Mouse (Mus musculus): ENCODE measurements at regions not wholly inside any gene's neighbourhood (a gene's known extent, or its start where the extent isn't known, plus 50 kb on each side); places are given as distances from the start of the nearest gene placed in this dataset.

- H3K27me3 ChIP-seq (ENCODE audit: control insufficient read depth, insufficient read depth, low read length), result no peaks in the 10 kb centered on the region
- DNase-seq, result no peak
- WGBS, result 62% methylated on average over 5 of the region's 5 CpGs
- H3K27ac ChIP-seq (ENCODE audit: control insufficient read depth, insufficient read depth, low read length), result no peak overlapping the region
- no peak overlapping the region for H3K4me3 ChIP-seq (ENCODE audit: control insufficient read depth, insufficient read depth, low read length)
- peaks cover 5% of the 10 kb centered on the region; the same call in 1 of the 2 replicates for H3K4me1 ChIP-seq (replicated peaks; ENCODE audit: control insufficient read depth, insufficient read depth, low read length)
- TF ChIP-seq POLR2A (IDR thresholded peaks at IDR 0.05; ENCODE audit: control insufficient read depth, extremely low read depth, insufficient read depth, low read length, poor library complexity), result no peak
- TF ChIP-seq CTCF (IDR thresholded peaks at IDR 0.05; ENCODE audit: borderline replicate concordance, control insufficient read depth, extremely low read depth, insufficient read depth, low read length, poor library complexity), result no peak
- no peaks in the 10 kb centered on the region for H3K36me3 ChIP-seq (ENCODE audit: control insufficient read depth, insufficient read depth, low read length)
Measured at GRCm38 (mm10) chr6:51736051-51736450, 212.3 kb downstream of the Snx10 start.

GRCm38 (mm10) chr6:51743105-51743660 is 219.5 kb downstream of the Snx10 start:
- Histone ChIP-seq H3K4me3 (ENCODE audit: control insufficient read depth, insufficient read depth, low read length) (no peak overlapping the region), H3K27me3 (ENCODE audit: control insufficient read depth, insufficient read depth, low read length) (no peaks in the 10 kb centered on the region)

GRCm38 (mm10) chr6:51744607-51745006 is 220.9 kb downstream of the Snx10 start:
- H3K27ac ChIP-seq (ENCODE audit: control insufficient read depth, insufficient read depth, low read length), result no peak overlapping the region
- TF ChIP-seq POLR2A (IDR thresholded peaks at IDR 0.05; ENCODE audit: control insufficient read depth, extremely low read depth, insufficient read depth, low read length, poor library complexity) (no peak), CTCF (IDR thresholded peaks at IDR 0.05; ENCODE audit: borderline replicate concordance, control insufficient read depth, extremely low read depth, insufficient read depth, low read length, poor library complexity) (no peak)
- 80% methylated on average over 2 of the region's 2 CpGs for WGBS
- H3K4me1 ChIP-seq (replicated peaks; ENCODE audit: control insufficient read depth, insufficient read depth, low read length), result peaks cover 5% of the 10 kb centered on the region
- no peak overlapping the region for H3K4me3 ChIP-seq (ENCODE audit: control insufficient read depth, insufficient read depth, low read length)
- no peak for DNase-seq
- H3K36me3 ChIP-seq (ENCODE audit: control insufficient read depth, insufficient read depth, low read length), result no peaks in the 10 kb centered on the region
- H3K27me3 ChIP-seq (ENCODE audit: control insufficient read depth, insufficient read depth, low read length), result no peaks in the 10 kb centered on the region

More at GRCm38 (mm10) chr6:51743105-51743660, 219.5 kb downstream of the Snx10 start:
- no peak for DNase-seq
- no peaks in the 10 kb centered on the region for H3K36me3 ChIP-seq (ENCODE audit: control insufficient read depth, insufficient read depth, low read length)
- 37% methylated on average over 15 of the region's 15 CpGs for WGBS
- H3K27ac ChIP-seq (ENCODE audit: control insufficient read depth, insufficient read depth, low read length), result no peak overlapping the region
- TF ChIP-seq POLR2A (IDR thresholded peaks at IDR 0.05; ENCODE audit: control insufficient read depth, extremely low read depth, insufficient read depth, low read length, poor library complexity) (no peak), CTCF (IDR thresholded peaks at IDR 0.05; ENCODE audit: borderline replicate concordance, control insufficient read depth, extremely low read depth, insufficient read depth, low read length, poor library complexity) (no peak)
- H3K4me1 ChIP-seq (replicated peaks; ENCODE audit: control insufficient read depth, insufficient read depth, low read length), result peaks cover 5% of the 10 kb centered on the region

GRCm38 (mm10) chr6:51754239-51754681 is 230.6 kb downstream of the Snx10 start:
- WGBS, result 89% methylated on average over 8 of the region's 8 CpGs
- TF ChIP-seq POLR2A (IDR thresholded peaks at IDR 0.05; ENCODE audit: control insufficient read depth, extremely low read depth, insufficient read depth, low read length, poor library complexity), result no peak
- no peak for TF ChIP-seq CTCF (IDR thresholded peaks at IDR 0.05; ENCODE audit: borderline replicate concordance, control insufficient read depth, extremely low read depth, insufficient read depth, low read length, poor library complexity)
- no peak for DNase-seq
- H3K4me3 ChIP-seq (ENCODE audit: control insufficient read depth, insufficient read depth, low read length), result no peak overlapping the region
- H3K27me3 ChIP-seq (ENCODE audit: control insufficient read depth, insufficient read depth, low read length), result no peaks in the 10 kb centered on the region
- no peak overlapping the region for H3K27ac ChIP-seq (ENCODE audit: control insufficient read depth, insufficient read depth, low read length)
- H3K4me1 ChIP-seq (replicated peaks; ENCODE audit: control insufficient read depth, insufficient read depth, low read length), result no peaks in the 10 kb centered on the region
- H3K36me3 ChIP-seq (ENCODE audit: control insufficient read depth, insufficient read depth, low read length), result no peaks in the 10 kb centered on the region

- 83% methylated on average over 3 of the region's 3 CpGs for WGBS
- Histone ChIP-seq H3K4me1 (replicated peaks; ENCODE audit: control insufficient read depth, insufficient read depth, low read length) (0 out of 2 replicates have a peak, but pooled peaks cover 2% of the 10 kb centered on the region), H3K27me3 (ENCODE audit: control insufficient read depth, insufficient read depth, low read length) (no peaks in the 10 kb centered on the region), H3K4me3 (ENCODE audit: control insufficient read depth, insufficient read depth, low read length) (no peak overlapping the region), H3K27ac (ENCODE audit: control insufficient read depth, insufficient read depth, low read length) (no peak overlapping the region), H3K36me3 (ENCODE audit: control insufficient read depth, insufficient read depth, low read length) (no peaks in the 10 kb centered on the region)
- TF ChIP-seq POLR2A (IDR thresholded peaks at IDR 0.05; ENCODE audit: control insufficient read depth, extremely low read depth, insufficient read depth, low read length, poor library complexity), result no peak
- TF ChIP-seq CTCF (IDR thresholded peaks at IDR 0.05; ENCODE audit: borderline replicate concordance, control insufficient read depth, extremely low read depth, insufficient read depth, low read length, poor library complexity), result no peak
- no peak for DNase-seq
Measured at GRCm38 (mm10) chr6:51757131-51757530, 233.4 kb downstream of the Snx10 start.

GRCm38 (mm10) chr6:51757746-51758145 is 234.0 kb downstream of the Snx10 start:
- TF ChIP-seq CTCF (IDR thresholded peaks at IDR 0.05; ENCODE audit: borderline replicate concordance, control insufficient read depth, extremely low read depth, insufficient read depth, low read length, poor library complexity), result no peak
- no peak for TF ChIP-seq POLR2A (IDR thresholded peaks at IDR 0.05; ENCODE audit: control insufficient read depth, extremely low read depth, insufficient read depth, low read length, poor library complexity)
- no peak for DNase-seq
- Histone ChIP-seq H3K27ac (ENCODE audit: control insufficient read depth, insufficient read depth, low read length) (no peak overlapping the region), H3K36me3 (ENCODE audit: control insufficient read depth, insufficient read depth, low read length) (no peaks in the 10 kb centered on the region), H3K4me3 (ENCODE audit: control insufficient read depth, insufficient read depth, low read length) (no peak overlapping the region), H3K4me1 (replicated peaks; ENCODE audit: control insufficient read depth, insufficient read depth, low read length) (0 out of 2 replicates have a peak, but pooled peaks cover 2% of the 10 kb centered on the region), H3K27me3 (ENCODE audit: control insufficient read depth, insufficient read depth, low read length) (no peaks in the 10 kb centered on the region)
- 94% methylated on average over 4 of the region's 4 CpGs for WGBS

All from thymus, adult 2 months (tissue).